Mouse (Mus musculus): Measurements from ENCODE around the gene Abhd12b. TPM values are rescaled to one million over a fixed set of nuclear protein-coding genes. Genes with fewer than 3 reads are reported as not detected.

Abhd12b gene
- polyA plus RNA-seq, 1 experiment from 2014 or later = not detected

DNA sequence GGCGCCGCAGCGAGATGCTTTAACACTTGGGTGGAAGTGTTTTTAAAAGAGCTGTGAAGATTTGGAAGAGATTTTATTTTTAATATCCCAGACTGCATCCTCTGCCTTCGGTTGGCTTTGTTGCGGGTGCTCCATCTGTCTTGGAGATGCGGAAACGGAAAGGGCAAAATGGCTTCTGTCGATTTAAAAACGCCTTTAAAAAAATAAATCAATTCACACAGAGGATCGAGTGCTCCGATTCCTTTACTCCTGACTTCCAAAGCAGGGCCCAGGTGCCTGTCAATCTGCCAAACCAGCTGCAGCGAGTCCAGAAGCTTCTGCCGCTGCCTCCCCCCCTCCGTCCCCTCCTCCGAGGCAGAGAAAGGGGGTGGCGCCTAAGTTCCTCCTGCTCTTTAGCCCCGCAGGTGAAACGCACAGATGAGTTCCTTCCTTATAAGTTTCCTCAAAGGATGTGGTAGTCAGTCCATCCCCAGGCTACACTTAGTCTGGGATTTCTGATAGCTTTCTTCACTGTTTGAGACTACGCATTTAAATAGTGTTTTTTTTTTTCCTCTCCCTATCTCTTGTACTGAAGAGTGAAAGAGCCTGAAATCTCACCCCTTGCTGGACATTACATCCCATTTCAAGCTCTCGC is 22.8 kb upstream of the Abhd12b start:
- DNase-seq (ENCODE audit: low spot score) = no peak
- Histone ChIP-seq H3K9ac (ENCODE audit: low read depth, low read length) (no peak overlapping the region), H3K4me3 (ENCODE audit: low read depth, low read length) (no peak overlapping the region)

DNA sequence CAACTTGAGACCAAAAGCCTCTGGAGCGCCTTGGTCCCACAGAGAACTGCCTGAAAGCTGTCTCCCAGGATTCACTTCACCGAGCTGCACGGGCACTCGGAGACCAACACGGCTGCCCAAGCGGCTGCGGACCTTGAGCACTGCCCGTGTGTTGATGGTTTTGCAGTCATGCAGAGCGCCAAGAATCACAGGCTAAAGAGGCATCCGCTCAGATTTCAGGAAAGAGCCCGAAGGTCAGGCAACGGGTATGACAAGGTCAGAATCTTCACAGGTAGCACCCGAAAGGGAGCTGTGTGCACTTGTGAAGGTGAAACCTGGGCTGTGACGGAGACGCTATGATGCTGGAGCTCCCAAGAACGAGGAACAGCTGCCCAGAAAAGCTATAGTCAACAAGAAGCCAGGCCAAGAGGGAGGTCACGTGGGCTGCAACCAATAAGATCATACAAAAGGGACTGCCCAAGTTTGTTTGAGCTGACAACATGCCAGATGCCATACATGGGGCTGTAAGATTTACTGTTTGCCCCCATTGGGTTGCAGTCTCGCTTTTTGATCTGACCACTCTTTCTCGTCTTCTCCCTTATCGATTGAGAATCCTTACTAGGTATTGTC is 19.2 kb upstream of the Abhd12b start:
- 86% methylated on average over 20 of the region's 20 CpGs for WGBS
- DNase-seq (ENCODE audit: low spot score) = no peak
- Histone ChIP-seq H3K36me3 (ENCODE audit: control insufficient read depth, insufficient read depth, low read length) (no peaks in the 10 kb centered on the region), H3K4me1 (replicated peaks; ENCODE audit: control insufficient read depth, insufficient read depth, low read length) (no peaks in the 10 kb centered on the region), H3K27ac (ENCODE audit: low read depth, low read length) (no peak overlapping the region), H3K4me2 (no peak overlapping the region), H3K9me3 (ENCODE audit: control insufficient read depth, low read length) (no peaks in the 10 kb centered on the region), H3K27me3 (replicated peaks; ENCODE audit: control insufficient read depth, insufficient read depth, low read length) (no peaks in the 10 kb centered on the region), H3K9ac (ENCODE audit: low read depth, low read length) (no peak overlapping the region), H3K4me3 (ENCODE audit: low read depth, low read length) (no peak overlapping the region)
- no peak for ATAC-seq (replicated peaks; ENCODE audit: low FRiP score)

More for the DNA sequence above, 22.8 kb upstream of the Abhd12b start:
- no peak for ATAC-seq (replicated peaks; ENCODE audit: low FRiP score)
- WGBS = 59% methylated on average over 20 of the region's 20 CpGs
- H3K27ac ChIP-seq (ENCODE audit: low read depth, low read length) = no peak overlapping the region
- H3K4me1 ChIP-seq (replicated peaks; ENCODE audit: control insufficient read depth, insufficient read depth, low read length) = no peaks in the 10 kb centered on the region
- no peaks in the 10 kb centered on the region for H3K27me3 ChIP-seq (replicated peaks; ENCODE audit: control insufficient read depth, insufficient read depth, low read length)
- no peaks in the 10 kb centered on the region for H3K9me3 ChIP-seq (ENCODE audit: control insufficient read depth, low read length)
- no peaks in the 10 kb centered on the region for H3K36me3 ChIP-seq (ENCODE audit: control insufficient read depth, insufficient read depth, low read length)
- no peak overlapping the region for H3K4me2 ChIP-seq

DNA sequence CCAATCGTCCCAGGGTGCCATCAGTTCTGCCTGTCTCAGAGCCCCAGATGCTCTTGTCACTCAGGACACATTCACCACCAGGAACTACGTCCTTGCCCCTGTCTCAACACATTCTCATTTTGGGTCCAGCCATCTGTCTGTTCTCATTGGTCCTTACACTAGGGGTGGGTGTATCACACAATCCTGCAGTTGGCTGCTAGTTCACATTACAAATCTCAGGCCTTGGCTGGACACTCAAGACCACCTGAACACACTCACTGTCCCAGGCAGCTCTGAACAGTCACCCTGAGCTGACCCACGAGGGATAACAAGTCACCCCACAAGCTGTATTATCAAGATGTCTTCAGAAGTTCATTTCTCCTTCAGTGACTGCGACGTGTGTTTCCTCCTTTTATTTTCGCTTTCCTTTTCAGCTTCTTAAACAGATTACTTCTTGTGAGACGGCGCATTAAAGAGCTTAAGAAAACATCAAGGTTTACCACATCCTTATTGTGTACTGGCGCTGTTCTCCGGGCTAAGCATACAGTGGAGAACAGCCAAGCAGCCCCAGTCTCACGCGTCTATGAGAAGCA is 17.7 kb upstream of the Abhd12b start:
- DNase-seq (ENCODE audit: low spot score) = no peak
- H3K9me3 ChIP-seq (ENCODE audit: control insufficient read depth, low read length) = no peaks in the 10 kb centered on the region
- no peak overlapping the region for H3K27ac ChIP-seq (ENCODE audit: low read depth, low read length)
- 67% methylated on average over 12 of the region's 12 CpGs for whole genome bisulfite sequencing
- no peak for ATAC-seq (replicated peaks; ENCODE audit: low FRiP score)
- no peaks in the 10 kb centered on the region for H3K36me3 ChIP-seq (ENCODE audit: control insufficient read depth, insufficient read depth, low read length)
- no peak overlapping the region for H3K9ac ChIP-seq (ENCODE audit: low read depth, low read length)
- no peaks in the 10 kb centered on the region for H3K27me3 ChIP-seq (replicated peaks; ENCODE audit: control insufficient read depth, insufficient read depth, low read length)
- no peak overlapping the region; the same call in 1 of the 2 replicates for H3K4me2 ChIP-seq
- no peak overlapping the region for H3K4me3 ChIP-seq (ENCODE audit: low read depth, low read length)
- no peaks in the 10 kb centered on the region for H3K4me1 ChIP-seq (replicated peaks; ENCODE audit: control insufficient read depth, insufficient read depth, low read length)

DNA sequence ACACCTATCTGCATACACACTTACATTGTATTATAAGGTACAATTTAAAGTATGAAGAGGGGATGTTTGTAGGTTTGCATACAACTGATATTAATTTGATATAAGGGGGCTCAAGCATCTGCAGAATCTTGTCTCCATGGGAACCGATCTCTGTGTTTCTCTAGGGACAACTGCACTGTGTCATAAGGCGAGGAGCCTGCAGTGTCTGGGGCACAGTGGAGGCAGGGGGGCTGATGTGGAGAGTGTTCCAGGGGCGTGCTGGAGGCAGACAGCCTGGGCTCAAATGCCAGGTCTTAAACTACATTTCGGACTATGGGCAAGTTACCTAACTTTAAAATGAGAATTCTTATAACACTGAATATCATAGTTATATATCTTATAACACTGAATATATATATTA is 16.8 kb upstream of the Abhd12b start:
- Histone ChIP-seq H3K9ac (ENCODE audit: low read depth, low read length) (no peak overlapping the region), H3K4me3 (ENCODE audit: low read depth, low read length) (no peak overlapping the region), H3K4me1 (replicated peaks; ENCODE audit: control insufficient read depth, insufficient read depth, low read length) (no peaks in the 10 kb centered on the region), H3K9me3 (ENCODE audit: control insufficient read depth, low read length) (no peaks in the 10 kb centered on the region), H3K27ac (ENCODE audit: low read depth, low read length) (no peak overlapping the region), H3K36me3 (ENCODE audit: control insufficient read depth, insufficient read depth, low read length) (no peaks in the 10 kb centered on the region), H3K27me3 (replicated peaks; ENCODE audit: control insufficient read depth, insufficient read depth, low read length) (no peaks in the 10 kb centered on the region), H3K4me2 (no peak overlapping the region)
- 83% methylated on average over 4 of the region's 4 CpGs for WGBS
- DNase-seq (ENCODE audit: low spot score) (no peak), ATAC-seq (replicated peaks; ENCODE audit: low FRiP score) (no peak)

DNA sequence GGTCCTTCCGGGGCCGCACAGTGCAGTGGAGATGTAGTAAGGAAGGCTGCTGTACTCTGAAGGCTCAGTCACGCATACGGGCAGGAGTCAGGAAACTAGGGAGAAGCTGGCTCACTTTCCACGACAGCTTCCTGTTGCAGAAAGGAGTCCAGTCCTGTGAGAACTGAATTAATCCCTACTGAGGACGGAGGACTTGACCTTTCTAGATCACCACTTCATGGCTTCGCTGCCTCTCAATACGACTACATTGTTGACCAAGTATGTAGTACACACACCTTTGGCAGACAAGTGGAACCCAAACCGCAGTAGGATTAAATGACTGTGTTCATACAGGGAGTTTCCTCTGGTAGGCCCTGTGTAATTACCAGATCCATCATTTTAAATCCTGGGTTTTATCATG is 16.3 kb upstream of the Abhd12b start:
- WGBS = 86% methylated on average over 9 of the region's 9 CpGs
- no peak overlapping the region for H3K27ac ChIP-seq (ENCODE audit: low read depth, low read length)
- no peaks in the 10 kb centered on the region for H3K4me1 ChIP-seq (replicated peaks; ENCODE audit: control insufficient read depth, insufficient read depth, low read length)
- no peaks in the 10 kb centered on the region for H3K27me3 ChIP-seq (replicated peaks; ENCODE audit: control insufficient read depth, insufficient read depth, low read length)
- no peak overlapping the region for H3K4me2 ChIP-seq
- H3K9me3 ChIP-seq (ENCODE audit: control insufficient read depth, low read length) = no peaks in the 10 kb centered on the region
- H3K9ac ChIP-seq (ENCODE audit: low read depth, low read length) = no peak overlapping the region
- H3K4me3 ChIP-seq (ENCODE audit: low read depth, low read length) = no peak overlapping the region
- H3K36me3 ChIP-seq (ENCODE audit: control insufficient read depth, insufficient read depth, low read length) = no peaks in the 10 kb centered on the region
- ATAC-seq (replicated peaks; ENCODE audit: low FRiP score) (no peak), DNase-seq (ENCODE audit: low spot score) (no peak)

DNA sequence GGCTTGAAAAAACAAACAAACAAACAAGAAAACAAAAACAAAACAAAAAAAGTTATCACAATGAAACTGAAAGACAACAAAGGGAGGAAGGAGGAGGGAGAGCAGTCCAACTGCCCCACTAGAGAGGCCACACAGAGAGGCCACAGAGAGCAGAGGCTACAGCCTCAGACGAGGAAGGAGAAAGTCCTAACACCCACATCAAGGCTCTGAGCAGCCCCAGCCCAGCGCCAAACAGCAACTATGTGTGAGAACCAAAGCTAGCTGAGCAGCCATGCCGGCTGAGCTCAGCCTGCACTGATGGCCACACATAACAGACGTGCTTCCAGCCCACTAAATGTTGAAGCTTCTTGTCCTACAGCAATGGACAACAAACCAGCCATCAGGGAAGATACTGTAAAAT is 14.1 kb upstream of the Abhd12b start:
- no peak for ATAC-seq (replicated peaks; ENCODE audit: low FRiP score)
- H3K9me3 ChIP-seq (ENCODE audit: control insufficient read depth, low read length) = no peaks in the 10 kb centered on the region

DNA sequence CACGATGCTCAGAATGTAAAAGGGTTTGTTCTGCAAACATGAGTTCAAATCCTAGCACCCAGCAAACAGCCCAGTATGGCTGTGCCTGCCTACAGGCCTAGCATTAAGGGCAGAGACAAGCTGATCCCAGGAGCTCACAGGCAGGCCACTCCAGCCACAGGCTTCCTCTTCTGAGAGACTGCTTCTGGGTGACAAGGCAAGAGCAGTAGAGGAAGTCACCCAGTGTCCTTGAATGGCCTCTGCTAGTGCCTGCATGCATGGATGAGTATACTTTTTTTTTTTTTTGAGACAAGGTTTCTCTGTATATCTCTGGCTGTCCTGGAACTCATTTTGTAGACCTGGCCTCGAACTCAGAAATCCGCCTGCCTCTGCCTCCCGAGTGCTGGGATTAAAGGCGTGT is 13.4 kb upstream of the Abhd12b start:
- no peaks in the 10 kb centered on the region for H3K27me3 ChIP-seq (replicated peaks; ENCODE audit: control insufficient read depth, insufficient read depth, low read length)
- WGBS = 86% methylated on average over 5 of the region's 5 CpGs
- no peak for DNase-seq (ENCODE audit: low spot score)
- no peaks in the 10 kb centered on the region for H3K9me3 ChIP-seq (ENCODE audit: control insufficient read depth, low read length)
- H3K4me1 ChIP-seq (replicated peaks; ENCODE audit: control insufficient read depth, insufficient read depth, low read length) = no peaks in the 10 kb centered on the region
- no peaks in the 10 kb centered on the region for H3K36me3 ChIP-seq (ENCODE audit: control insufficient read depth, insufficient read depth, low read length)
- ATAC-seq (replicated peaks; ENCODE audit: low FRiP score) = no peak
- no peak overlapping the region for H3K9ac ChIP-seq (ENCODE audit: low read depth, low read length)
- H3K4me2 ChIP-seq = no peak overlapping the region
- H3K27ac ChIP-seq (ENCODE audit: low read depth, low read length) = no peak overlapping the region
- H3K4me3 ChIP-seq (ENCODE audit: low read depth, low read length) = no peak overlapping the region

More for the DNA sequence above, 14.1 kb upstream of the Abhd12b start:
- H3K4me1 ChIP-seq (replicated peaks; ENCODE audit: control insufficient read depth, insufficient read depth, low read length) = no peaks in the 10 kb centered on the region
- 64% methylated on average over 4 of the region's 4 CpGs for WGBS
- no peak overlapping the region for H3K4me2 ChIP-seq
- H3K27ac ChIP-seq (ENCODE audit: low read depth, low read length) = no peak overlapping the region
- no peak overlapping the region for H3K9ac ChIP-seq (ENCODE audit: low read depth, low read length)
- H3K36me3 ChIP-seq (ENCODE audit: control insufficient read depth, insufficient read depth, low read length) = no peaks in the 10 kb centered on the region
- no peak for DNase-seq (ENCODE audit: low spot score)
- H3K27me3 ChIP-seq (replicated peaks; ENCODE audit: control insufficient read depth, insufficient read depth, low read length) = no peaks in the 10 kb centered on the region
- H3K4me3 ChIP-seq (ENCODE audit: low read depth, low read length) = no peak overlapping the region

DNA sequence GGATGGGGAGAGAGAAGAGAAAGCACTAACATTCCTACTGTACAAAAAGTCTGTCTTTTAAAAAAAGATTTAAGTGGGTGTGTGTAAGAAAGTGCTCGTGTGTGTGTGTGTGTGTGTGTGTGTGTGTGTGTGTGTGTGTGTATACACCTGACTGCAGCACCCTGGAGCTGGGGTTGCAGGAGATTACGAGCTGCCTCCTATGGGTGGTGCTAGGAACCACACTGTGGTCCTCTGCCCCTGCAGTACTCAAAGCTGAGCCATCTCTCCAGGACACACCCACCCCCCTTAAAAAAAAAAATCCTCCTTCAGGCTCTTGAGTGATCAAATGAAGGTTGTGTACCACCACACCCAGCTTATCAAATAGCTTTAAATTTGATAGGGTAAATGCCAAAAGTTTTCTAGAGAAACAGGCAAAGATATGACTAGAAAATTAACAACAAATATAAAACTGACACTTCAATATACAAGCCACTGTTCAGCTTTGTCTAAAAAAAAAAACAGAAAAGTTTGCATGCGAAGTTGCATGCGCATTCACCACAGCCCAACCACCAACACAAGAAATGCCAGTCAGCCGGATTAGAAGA is 12.9 kb upstream of the Abhd12b start:
- H3K9me3 ChIP-seq (ENCODE audit: control insufficient read depth, low read length) = no peaks in the 10 kb centered on the region
- no peak overlapping the region for H3K27ac ChIP-seq (ENCODE audit: low read depth, low read length)
- no peak overlapping the region for H3K4me3 ChIP-seq (ENCODE audit: low read depth, low read length)
- H3K36me3 ChIP-seq (ENCODE audit: control insufficient read depth, insufficient read depth, low read length) = no peaks in the 10 kb centered on the region
- ATAC-seq (replicated peaks; ENCODE audit: low FRiP score) (no peak), DNase-seq (ENCODE audit: low spot score) (no peak)
- no peak overlapping the region for H3K9ac ChIP-seq (ENCODE audit: low read depth, low read length)
- H3K4me2 ChIP-seq = no peak overlapping the region
- no peaks in the 10 kb centered on the region for H3K4me1 ChIP-seq (replicated peaks; ENCODE audit: control insufficient read depth, insufficient read depth, low read length)
- 80% methylated on average over 5 of the region's 5 CpGs for WGBS
- H3K27me3 ChIP-seq (replicated peaks; ENCODE audit: control insufficient read depth, insufficient read depth, low read length) = no peaks in the 10 kb centered on the region
